Mouse (Mus musculus): ENCODE measurements around the gene Ankrd52.
A peak's percentile ranks its signal among the peaks of the same experiment; 100 is the strongest.

Ankrd52 gene

GRCm38 (mm10) chr10:128401638-128402037 lies 24.7 kb downstream of the Ankrd52 start:
- no peak for DNase-seq (ENCODE audit: low spot score)

GRCm38 (mm10) chr10:128403931-128404330 lies 27.0 kb downstream of the Ankrd52 start:
- DNase-seq (ENCODE audit: low spot score) = no peak

DNA sequence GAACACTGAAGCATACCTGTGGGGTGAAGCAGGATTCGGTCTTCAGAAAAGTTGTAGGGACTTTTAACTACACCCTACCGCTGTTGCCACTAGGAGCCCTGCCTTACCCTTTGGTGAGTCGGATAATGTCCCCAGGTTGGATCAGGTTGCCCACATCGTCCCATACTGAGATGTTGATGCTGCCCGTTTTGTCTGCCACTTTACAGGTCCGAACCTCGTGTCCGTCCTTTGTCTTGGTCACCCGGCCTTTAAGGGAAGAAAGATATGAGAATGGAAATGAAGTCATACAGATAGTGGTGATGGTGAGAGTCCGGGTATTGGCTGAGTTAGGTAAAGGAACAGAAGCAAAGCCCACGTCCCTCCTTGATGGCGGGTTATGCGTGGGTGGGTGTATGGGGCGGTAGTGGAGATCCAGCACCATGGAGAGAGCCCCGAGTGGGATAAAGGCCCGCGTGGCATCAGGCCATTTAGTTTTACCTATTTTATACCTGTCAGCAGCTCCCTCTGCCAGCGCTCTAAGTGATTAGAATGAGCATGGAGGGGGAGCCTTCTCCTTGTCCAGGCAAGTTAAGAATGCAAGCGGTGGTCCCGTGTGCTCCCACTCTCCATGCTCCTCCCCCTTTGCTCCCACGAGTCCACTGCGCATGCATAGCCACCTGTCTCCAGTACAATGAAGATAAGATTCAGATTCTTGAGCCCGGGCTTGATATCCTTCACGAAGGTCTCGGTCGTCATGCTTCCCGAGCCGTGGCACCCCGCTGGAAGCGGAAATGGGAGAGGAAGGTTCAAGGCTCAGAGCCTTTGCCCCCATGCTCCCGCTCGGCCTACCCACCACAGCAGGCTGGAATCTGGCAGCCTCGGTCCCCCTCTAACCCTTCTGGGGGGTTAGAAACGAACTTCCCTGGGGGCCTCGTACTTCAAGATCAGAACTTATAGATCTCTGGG lies 31.9 kb downstream of the Ankrd52 start:
- DNase-seq (ENCODE audit: low spot score) = peak; percentile 42

DNA sequence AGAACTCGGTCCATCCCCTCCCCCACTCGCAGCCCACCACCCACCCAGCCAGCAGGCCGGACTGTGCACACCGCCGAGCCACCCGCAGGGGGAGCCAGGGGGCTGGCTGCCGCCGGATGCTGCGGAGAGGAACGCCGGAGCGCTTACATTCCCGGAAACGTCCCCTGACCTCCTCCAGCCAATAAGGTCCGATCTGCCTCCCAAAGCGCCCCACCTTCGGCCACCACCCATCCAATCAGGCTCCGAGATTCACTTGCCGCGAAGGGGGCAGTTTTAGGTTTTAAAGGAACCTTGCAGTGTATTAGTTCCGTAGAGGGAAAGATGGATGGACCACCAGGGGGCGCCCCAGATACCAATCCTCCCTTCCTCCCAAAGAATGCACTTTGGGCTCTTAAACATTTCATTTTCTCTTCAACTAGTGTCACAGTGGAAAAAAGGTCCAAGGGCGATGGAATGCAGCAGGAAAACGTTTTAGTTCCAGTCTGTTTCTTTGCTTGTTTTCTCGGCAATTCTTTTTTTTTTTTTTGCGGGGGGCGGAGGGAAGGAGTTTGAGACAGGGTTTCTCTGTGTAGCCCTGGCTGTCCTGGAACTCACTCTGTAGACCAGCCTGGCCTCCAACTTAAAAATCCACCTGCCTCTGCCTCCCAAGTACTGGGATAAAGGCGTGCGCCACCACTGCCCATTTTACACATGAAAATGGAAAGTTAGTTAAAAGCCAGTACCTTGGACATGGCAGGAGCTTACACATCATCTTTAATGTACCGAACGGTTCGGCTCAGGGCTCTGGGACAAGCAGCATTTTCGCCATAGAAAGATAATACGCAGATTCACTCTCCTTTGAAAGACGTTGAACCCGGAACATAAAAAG lies 33.0 kb downstream of the Ankrd52 start:
- peak; percentile 96 for DNase-seq (ENCODE audit: low spot score)

- DNase-seq (ENCODE audit: low spot score) = no peak
Measured at GRCm38 (mm10) chr10:128410560-128410845, 33.6 kb downstream of the Ankrd52 start.

- peak; percentile 98 for DNase-seq (ENCODE audit: low spot score)
Measured at GRCm38 (mm10) chr10:128411211-128412054, 34.5 kb downstream of the Ankrd52 start, which contains the start of the genes Nabp2 and Rnf41. TSS of gene Nabp2 (minus strand) at chr10:128411492. TSS of gene Rnf41 (plus strand) at chr10:128411657.

GRCm38 (mm10) chr10:128412055-128412381 lies 35.1 kb downstream of the Ankrd52 start:
- DNase-seq (ENCODE audit: low spot score) = no peak

DNA sequence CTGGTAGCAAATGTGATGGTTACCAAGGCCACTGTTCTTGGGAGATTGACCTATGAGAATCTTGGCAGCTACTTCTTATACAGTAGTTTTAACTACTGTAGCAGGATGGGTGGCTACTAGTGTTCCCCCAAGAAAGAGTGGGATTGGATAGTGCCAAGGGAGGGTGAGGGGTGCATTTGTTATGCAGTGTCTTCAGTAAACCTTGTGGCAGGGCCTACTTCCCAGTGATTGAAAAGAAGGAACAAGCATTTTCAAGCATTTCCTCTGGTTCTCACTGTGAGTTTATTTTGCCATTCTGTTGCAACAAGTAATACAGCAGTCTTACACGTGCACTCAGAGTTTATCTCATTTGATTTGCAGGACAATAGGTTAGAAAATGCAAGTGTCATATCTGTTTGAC lies 35.6 kb downstream of the Ankrd52 start:
- no peak for DNase-seq (ENCODE audit: low spot score)

- DNase-seq (ENCODE audit: low spot score) = no peak
Measured at GRCm38 (mm10) chr10:128413076-128413475, 36.2 kb downstream of the Ankrd52 start.

- no peak for DNase-seq (ENCODE audit: low spot score)
Measured at GRCm38 (mm10) chr10:128414848-128415247, 37.9 kb downstream of the Ankrd52 start.

GRCm38 (mm10) chr10:128422426-128422825 lies 45.5 kb downstream of the Ankrd52 start:
- DNase-seq (ENCODE audit: low spot score) = no peak

DNA sequence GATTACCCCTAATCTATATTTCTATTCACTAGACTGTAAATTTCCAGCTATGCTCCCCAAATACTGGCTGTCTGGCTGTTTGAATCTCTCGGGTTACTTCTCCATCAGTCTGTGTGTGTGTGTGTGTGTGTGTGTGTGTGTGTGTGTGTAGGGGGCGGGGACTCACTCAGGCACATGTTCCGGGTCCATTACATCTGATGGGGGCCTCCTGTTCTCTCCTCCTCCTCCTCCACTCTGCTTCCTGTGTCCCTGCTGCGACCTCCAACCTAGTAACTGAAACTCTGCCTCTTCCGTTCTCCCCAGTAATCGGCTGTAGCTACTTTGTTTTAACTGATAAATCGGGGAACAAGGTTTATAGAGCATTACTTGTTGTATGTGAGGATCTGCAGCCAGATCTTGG lies 47.7 kb downstream of the Ankrd52 start:
- DNase-seq (ENCODE audit: low spot score) = no peak

GRCm38 (mm10) chr10:128425260-128425659 lies 48.3 kb downstream of the Ankrd52 start:
- no peak for DNase-seq (ENCODE audit: low spot score)

DNA sequence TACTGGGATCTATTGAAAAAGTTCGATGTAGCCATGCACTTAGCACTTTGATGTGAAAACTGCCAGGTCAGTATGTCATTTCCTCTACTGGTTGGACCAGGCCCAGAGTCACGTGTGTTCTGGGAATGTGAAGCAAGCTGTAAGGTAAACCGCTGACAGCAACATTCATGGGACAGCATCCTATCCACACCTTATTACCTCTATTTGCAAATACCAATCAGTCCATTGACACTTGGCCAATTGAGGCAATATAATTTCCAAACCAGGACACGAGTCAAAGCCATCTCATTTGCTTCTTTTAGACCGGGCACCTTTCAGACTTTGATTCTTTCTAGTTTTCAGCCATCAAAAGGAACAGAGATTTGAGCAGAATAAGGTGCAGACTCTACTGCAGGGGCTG lies 52.1 kb downstream of the Ankrd52 start:
- no peak for DNase-seq (ENCODE audit: low spot score)

DNA sequence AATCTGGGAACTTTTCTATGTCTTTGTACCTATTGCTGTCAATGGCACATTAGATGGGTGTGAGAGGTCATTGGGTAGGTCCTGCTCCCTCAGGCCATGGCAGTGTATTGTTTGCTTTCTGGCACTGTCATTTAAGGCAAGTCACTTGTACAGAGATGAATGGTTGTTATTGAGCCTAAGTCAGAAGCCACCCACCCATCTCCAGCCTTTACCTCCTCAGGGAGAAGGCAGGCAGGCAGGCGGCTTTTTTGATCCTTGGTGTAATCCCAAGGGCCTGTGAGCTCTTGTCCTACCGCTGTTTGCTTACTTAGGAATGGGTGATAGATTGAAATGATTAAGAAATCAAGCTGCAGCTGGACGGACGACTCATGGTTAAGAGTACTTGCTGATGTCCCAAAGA lies 52.5 kb downstream of the Ankrd52 start:
- no peak for DNase-seq (ENCODE audit: low spot score)

DNA sequence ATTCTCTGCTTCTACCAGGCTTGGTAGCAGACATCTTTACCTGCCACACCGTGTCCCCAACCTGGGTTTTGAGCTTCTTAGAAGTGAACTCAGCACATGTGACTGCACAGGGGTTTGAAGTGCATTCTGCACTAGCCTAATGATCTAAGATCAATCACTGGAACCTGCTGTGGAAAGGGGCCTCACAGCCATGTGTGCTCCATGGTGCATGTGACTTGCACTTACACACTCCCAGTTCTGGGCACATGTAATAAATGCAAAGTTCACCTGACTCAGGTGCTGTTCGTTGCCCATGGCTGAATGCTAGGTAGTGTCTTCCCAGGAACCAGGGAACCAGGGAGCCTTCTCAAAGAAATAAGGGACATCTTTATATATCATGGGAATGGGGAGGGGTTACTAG lies 56.5 kb downstream of the Ankrd52 start:
- DNase-seq (ENCODE audit: low spot score) = no peak

DNA sequence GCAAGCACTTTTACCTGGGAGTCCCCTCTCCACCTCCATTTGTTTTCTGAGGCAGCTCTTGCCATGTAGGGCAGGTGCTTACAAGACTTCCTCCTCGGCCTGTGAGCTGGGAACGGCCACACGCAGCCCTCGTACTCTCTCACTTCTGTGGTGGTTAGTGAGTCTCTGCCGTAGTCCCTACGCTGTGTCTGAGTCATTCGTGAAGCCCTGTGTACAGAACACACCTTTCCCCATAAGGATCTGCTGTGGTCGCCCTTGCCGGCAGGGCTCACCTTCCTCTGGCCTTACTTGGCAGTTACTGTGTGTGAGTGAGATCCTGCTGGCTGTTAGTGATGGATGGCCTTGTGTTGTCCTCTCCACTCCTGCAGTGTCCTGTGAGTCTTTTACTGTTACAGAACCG lies 57.8 kb downstream of the Ankrd52 start:
- no peak for DNase-seq (ENCODE audit: low spot score)

- DNase-seq (ENCODE audit: low spot score) = peak; percentile 48
Measured at GRCm38 (mm10) chr10:128435186-128435823, 58.4 kb downstream of the Ankrd52 start.

- no peak for DNase-seq (ENCODE audit: low spot score)
Measured at GRCm38 (mm10) chr10:128435873-128436272, 59.0 kb downstream of the Ankrd52 start.

DNA sequence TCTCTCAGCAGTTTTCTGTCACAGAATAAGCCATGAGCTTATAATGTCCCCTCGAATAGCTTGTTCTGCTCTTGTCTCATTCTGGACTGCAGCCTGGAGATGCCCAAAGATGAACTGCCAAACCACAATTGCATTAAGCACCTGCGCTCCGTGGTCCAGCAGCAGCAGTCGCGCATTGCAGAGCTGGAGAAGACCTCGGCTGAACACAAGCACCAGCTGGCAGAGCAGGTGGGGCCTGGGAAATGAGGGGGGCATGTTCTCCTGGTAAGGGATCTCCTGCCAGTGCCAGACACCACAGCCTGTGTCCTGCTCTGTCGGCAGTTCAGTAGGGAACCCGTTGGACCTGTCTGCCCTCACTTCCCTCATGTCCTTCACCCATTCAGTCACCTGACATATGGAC lies 59.5 kb downstream of the Ankrd52 start:
- no peak for DNase-seq (ENCODE audit: low spot score)

GRCm38 (mm10) chr10:128438675-128439279 lies 61.9 kb downstream of the Ankrd52 start:
- DNase-seq (ENCODE audit: low spot score) = no peak
